Mouse (Mus musculus): ENCODE results near the gene Actr2. TPM values are rescaled to one million over a fixed set of nuclear protein-coding genes. Genes with fewer than 3 reads are reported as not detected.
"Not testable (repeated sequence)": the region's sequence is repeated elsewhere in the genome, so short reads cannot be mapped to it uniquely, and the experiment has no call there.

Gene Actr2
- total and polyA plus RNA-seq, 2 experiments from 2014 or later = 70.4 to 193 TPM

DNA sequence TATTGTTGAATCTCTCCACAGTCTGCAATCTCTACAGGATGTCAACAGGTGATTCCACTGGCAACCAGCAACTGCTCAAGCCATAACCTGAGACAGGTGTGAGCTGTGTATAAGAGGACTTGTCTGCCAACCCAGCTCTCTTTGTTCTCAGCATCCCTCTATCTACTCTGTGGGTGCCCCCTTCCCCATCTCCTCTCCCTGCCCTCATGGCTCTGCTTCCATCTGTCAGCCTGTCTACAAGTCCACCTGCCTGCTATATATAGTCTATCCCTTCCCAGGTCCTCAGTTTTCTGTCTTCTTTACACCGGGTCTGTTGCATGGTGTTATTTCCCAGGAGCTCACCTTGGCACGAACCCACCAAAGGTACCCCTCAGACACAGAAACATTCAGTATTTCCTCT lies 47.8 kb downstream of the Actr2 start:
- H3K36me3 ChIP-seq (ENCODE audit: insufficient read depth, low read length) = peaks cover 8% of the 10 kb centered on the region; the same call in 1 of the 2 replicates
- ATAC-seq (ENCODE audit: low FRiP score) = no peak
- H3K27ac ChIP-seq (ENCODE audit: low read depth, low read length) = no peak overlapping the region
- no peak overlapping the region for H3K9ac ChIP-seq (replicated peaks; ENCODE audit: low read length, poor library complexity, severe bottlenecking)
- no peaks in the 10 kb centered on the region for H3K9me3 ChIP-seq (ENCODE audit: low read length)
- TF ChIP-seq CTCF (IDR thresholded peaks at IDR 0.05) = no peak
- H3K27me3 ChIP-seq (ENCODE audit: insufficient read depth, low read length) = no peaks in the 10 kb centered on the region
- H3K4me1 ChIP-seq (ENCODE audit: insufficient read depth, low read length) = no peaks in the 10 kb centered on the region
- WGBS = 93% methylated on average over 2 of the region's 2 CpGs
- H3K4me2 ChIP-seq (ENCODE audit: low read depth, low read length, poor library complexity, severe bottlenecking) = no peak overlapping the region
- no peak overlapping the region for H3K4me3 ChIP-seq (ENCODE audit: low read depth, low read length)
- DNase-seq (ENCODE audit: low spot score) = no peak

GRCm38 (mm10) chr11:20064086-20064485 lies 48.6 kb downstream of the Actr2 start:
- 31% methylated on average over 2 of the region's 2 CpGs for WGBS
- H3K4me1 ChIP-seq (ENCODE audit: insufficient read depth, low read length); H3K4me2 ChIP-seq (ENCODE audit: low read depth, low read length, poor library complexity, severe bottlenecking); ATAC-seq (ENCODE audit: low FRiP score); H3K9me3 ChIP-seq (ENCODE audit: low read length); H3K27ac ChIP-seq (ENCODE audit: low read depth, low read length); H3K27me3 ChIP-seq (ENCODE audit: insufficient read depth, low read length); H3K9ac ChIP-seq (replicated peaks; ENCODE audit: low read length, poor library complexity, severe bottlenecking); H3K4me3 ChIP-seq (ENCODE audit: low read depth, low read length); DNase-seq (ENCODE audit: low spot score): not testable (repeated sequence)
- peaks cover 12% of the 10 kb centered on the region for H3K36me3 ChIP-seq (ENCODE audit: insufficient read depth, low read length)

DNA sequence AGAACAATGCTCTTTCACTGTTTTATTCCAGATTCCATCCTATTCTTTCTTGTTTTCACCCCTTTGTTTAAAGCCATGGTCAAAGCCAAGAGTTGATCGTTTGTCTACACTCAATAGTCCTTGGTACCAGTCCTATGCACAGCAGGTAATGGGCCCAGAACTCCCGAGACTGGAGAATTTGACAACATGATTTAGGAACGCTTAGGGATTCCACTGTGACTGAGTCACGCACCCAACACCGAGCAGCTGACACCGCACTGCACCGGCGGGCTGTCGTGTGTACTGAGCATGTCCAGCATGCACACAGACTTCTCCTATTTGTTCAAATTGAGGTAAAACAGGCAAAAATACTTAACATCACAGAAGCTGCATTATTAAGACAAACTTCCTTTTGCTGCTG lies 49.9 kb downstream of the Actr2 start:
- H3K4me2 ChIP-seq (ENCODE audit: low read depth, low read length, poor library complexity, severe bottlenecking); H3K27me3 ChIP-seq (ENCODE audit: insufficient read depth, low read length); H3K4me3 ChIP-seq (ENCODE audit: low read depth, low read length); H3K27ac ChIP-seq (ENCODE audit: low read depth, low read length); H3K9me3 ChIP-seq (ENCODE audit: low read length); H3K4me1 ChIP-seq (ENCODE audit: insufficient read depth, low read length); H3K9ac ChIP-seq (replicated peaks; ENCODE audit: low read length, poor library complexity, severe bottlenecking); ATAC-seq (ENCODE audit: low FRiP score); DNase-seq (ENCODE audit: low spot score): not testable (repeated sequence)
- H3K36me3 ChIP-seq (ENCODE audit: insufficient read depth, low read length) = peaks cover 21% of the 10 kb centered on the region
- WGBS = 87% methylated on average over 9 of the region's 9 CpGs

- no peak for ATAC-seq (ENCODE audit: low FRiP score)
- TF ChIP-seq CTCF (IDR thresholded peaks at IDR 0.05) = no peak
- Histone ChIP-seq H3K27ac (ENCODE audit: low read depth, low read length) (no peak overlapping the region), H3K9me3 (ENCODE audit: low read length) (no peaks in the 10 kb centered on the region), H3K27me3 (ENCODE audit: insufficient read depth, low read length) (no peaks in the 10 kb centered on the region), H3K4me3 (ENCODE audit: low read depth, low read length) (no peak overlapping the region), H3K4me2 (ENCODE audit: low read depth, low read length, poor library complexity, severe bottlenecking) (no peak overlapping the region), H3K36me3 (ENCODE audit: insufficient read depth, low read length) (peaks cover 16% of the 10 kb centered on the region), H3K4me1 (ENCODE audit: insufficient read depth, low read length) (no peaks in the 10 kb centered on the region), H3K9ac (replicated peaks; ENCODE audit: low read length, poor library complexity, severe bottlenecking) (no peak overlapping the region)
- no peak for DNase-seq (ENCODE audit: low spot score)
- 86% methylated on average over 3 of the region's 3 CpGs for WGBS
These were observed 53.0 kb downstream of the Actr2 start for GRCm38 (mm10) chr11:20059736-20060135.

DNA sequence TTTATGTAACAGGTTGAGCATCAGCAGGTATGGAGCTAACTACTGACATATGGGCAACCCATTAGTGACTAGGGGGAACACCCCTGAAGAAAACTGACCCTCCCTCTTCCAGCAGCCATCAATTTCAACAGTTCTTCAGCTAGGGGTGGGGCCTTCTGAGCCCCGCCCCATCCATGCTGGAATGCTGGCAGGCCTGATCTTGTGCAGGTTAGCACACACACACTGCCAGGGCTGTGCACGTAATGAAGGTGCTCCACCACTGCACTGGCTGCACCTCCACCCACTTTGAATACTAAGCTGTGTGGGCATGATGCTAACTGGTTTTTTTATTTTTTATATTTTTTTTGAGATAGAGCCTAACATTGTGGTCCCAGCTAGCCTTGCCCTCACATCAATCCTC lies 55.3 kb downstream of the Actr2 start:
- no peaks in the 10 kb centered on the region for H3K27me3 ChIP-seq (ENCODE audit: insufficient read depth, low read length)
- H3K9me3 ChIP-seq (ENCODE audit: low read length) = no peaks in the 10 kb centered on the region
- DNase-seq (ENCODE audit: low spot score) = no peak
- peaks cover 16% of the 10 kb centered on the region for H3K36me3 ChIP-seq (ENCODE audit: insufficient read depth, low read length)
- no peak overlapping the region for H3K4me3 ChIP-seq (ENCODE audit: low read depth, low read length)
- H3K4me2 ChIP-seq (ENCODE audit: low read depth, low read length, poor library complexity, severe bottlenecking) = no peak overlapping the region
- H3K9ac ChIP-seq (replicated peaks; ENCODE audit: low read length, poor library complexity, severe bottlenecking) = no peak overlapping the region
- no peak overlapping the region for H3K27ac ChIP-seq (ENCODE audit: low read depth, low read length)
- no peak for TF ChIP-seq CTCF (IDR thresholded peaks at IDR 0.05)
- no peak; the same call in 1 of the 2 replicates for ATAC-seq (ENCODE audit: low FRiP score)
- WGBS = 98% methylated on average over 2 of the region's 2 CpGs
- H3K4me1 ChIP-seq (ENCODE audit: insufficient read depth, low read length) = no peaks in the 10 kb centered on the region

DNA sequence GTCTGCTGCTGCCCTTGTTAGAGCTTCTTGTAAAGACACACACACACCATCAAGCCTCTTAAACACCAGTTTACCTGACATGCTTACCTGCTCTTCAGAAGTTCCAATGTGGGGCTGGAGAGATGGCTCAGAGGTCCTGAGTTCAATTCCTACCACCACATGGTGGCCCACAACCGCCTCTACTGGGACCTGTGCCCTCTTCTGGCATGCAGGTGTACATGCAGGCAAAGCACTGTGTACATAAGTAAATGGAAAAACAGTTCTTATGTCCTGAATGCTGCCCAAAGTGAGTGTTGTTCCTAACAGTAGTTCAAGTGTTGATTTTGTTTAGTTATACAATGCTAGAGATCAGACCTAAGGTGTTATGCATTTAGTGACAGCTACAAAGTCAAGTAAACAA lies 56.5 kb downstream of the Actr2 start:
- no peaks in the 10 kb centered on the region for H3K4me1 ChIP-seq (ENCODE audit: insufficient read depth, low read length)
- WGBS = 91% methylated on average over 1 of the region's 1 CpGs
- DNase-seq (ENCODE audit: low spot score) (no peak), ATAC-seq (ENCODE audit: low FRiP score) (no peak)
- H3K36me3 ChIP-seq (ENCODE audit: insufficient read depth, low read length) = peaks cover 16% of the 10 kb centered on the region
- H3K4me2 ChIP-seq (ENCODE audit: low read depth, low read length, poor library complexity, severe bottlenecking) = no peak overlapping the region
- H3K27ac ChIP-seq (ENCODE audit: low read depth, low read length) = no peak overlapping the region
- no peaks in the 10 kb centered on the region for H3K27me3 ChIP-seq (ENCODE audit: insufficient read depth, low read length)
- no peak overlapping the region for H3K4me3 ChIP-seq (ENCODE audit: low read depth, low read length)
- no peaks in the 10 kb centered on the region for H3K9me3 ChIP-seq (ENCODE audit: low read length)
- TF ChIP-seq CTCF (IDR thresholded peaks at IDR 0.05) = peak; percentile 39
- no peak overlapping the region for H3K9ac ChIP-seq (replicated peaks; ENCODE audit: low read length, poor library complexity, severe bottlenecking)

All from midbrain, postnatal 0 days (tissue).